Mouse (Mus musculus) liver, embryonic 11.5 days (tissue): ENCODE results near the gene Ppp2r5c. TPM values are rescaled to one million over a fixed set of nuclear protein-coding genes. Genes with fewer than 3 reads are reported as not detected.

ENCODE experiments used
- ATAC-seq: fragments of 200-750 bp; cut with Nextera tagmentation; replicated peaks from 2 replicates; pipeline ENCODE4 v1.8.0; 2017; ENCODE audit warnings: moderate number of reproducible peaks, mild to moderate bottlenecking, moderate TSS enrichment, moderate library complexity; ENCODE audit not compliant: low FRiP score
- DNase-seq: peaks from one replicate; pipeline ENCODE4 v3.0.0-alpha.2; 2017; ENCODE audit warnings: low spot score
- H3K27ac ChIP-seq: fragments of 300-500 bp; sonication (generic); 2 replicates; pipeline ENCODE4 v1.5.1; 2014; ENCODE audit warnings: mild to moderate bottlenecking, low read depth, low read length, control low read depth
- H3K27me3 ChIP-seq: fragments of 300-500 bp; sonication (generic); replicated peaks from 2 replicates; pipeline ENCODE4 v1.6.1; 2014; ENCODE audit warnings: low read length, mixed read lengths; ENCODE audit not compliant: control insufficient read depth, insufficient read depth
- H3K36me3 ChIP-seq: fragments of 300-500 bp; sonication (generic); 2 replicates; pipeline ENCODE4 v1.6.1; 2014; ENCODE audit warnings: mild to moderate bottlenecking, low read length, moderate library complexity, mixed read lengths; ENCODE audit not compliant: control insufficient read depth, insufficient read depth
- H3K4me1 ChIP-seq: fragments of 300-500 bp; sonication (generic); replicated peaks from 2 replicates; pipeline ENCODE4 v1.6.1; 2014; ENCODE audit warnings: low read length, mixed read lengths; ENCODE audit not compliant: control insufficient read depth, insufficient read depth
- H3K4me2 ChIP-seq: fragments of 300-500 bp; sonication (generic); 2 replicates; pipeline ENCODE4 v1.6.1; 2014; ENCODE audit warnings: mild to moderate bottlenecking, control low read depth, moderate library complexity
- H3K4me3 ChIP-seq: fragments of 300-500 bp; sonication (generic); 2 replicates; pipeline ENCODE4 v1.5.1; 2014; ENCODE audit warnings: low read depth, low read length, control low read depth
- H3K9ac ChIP-seq: fragments of 300-500 bp; sonication (generic); 2 replicates; pipeline ENCODE4 v1.6.1; 2014; ENCODE audit warnings: low read depth, low read length, control low read depth
- H3K9me3 ChIP-seq: fragments of 300-500 bp; sonication (generic); 2 replicates; pipeline ENCODE4 v1.6.1; 2016; ENCODE audit warnings: low read length, inconsistent platforms, mixed read lengths; ENCODE audit not compliant: control insufficient read depth
- WGBS: fragments of 180-500 bp; shearing (Covaris S2); extraction: QIAGEN DNeasy Blood & Tissue Kit; methylation state at CpG from one replicate; pipeline ENCODE4 v1.1.7; 2014; 5-methylcytosine and 5-hydroxymethylcytosine counted together
- polyA plus RNA-seq: library from polyadenylated mRNA; unstranded; fragments of >200 nt; fragmentation: Nextera tagmentation; extraction: Ambion mirVana; gene quantifications from 2 replicates; pipeline ENCODE4 v1.2.1, GENCODE M21; 2014

The Ppp2r5c gene
- polyA plus RNA-seq, 1 experiment from 2014 or later: 138 TPM

DNA sequence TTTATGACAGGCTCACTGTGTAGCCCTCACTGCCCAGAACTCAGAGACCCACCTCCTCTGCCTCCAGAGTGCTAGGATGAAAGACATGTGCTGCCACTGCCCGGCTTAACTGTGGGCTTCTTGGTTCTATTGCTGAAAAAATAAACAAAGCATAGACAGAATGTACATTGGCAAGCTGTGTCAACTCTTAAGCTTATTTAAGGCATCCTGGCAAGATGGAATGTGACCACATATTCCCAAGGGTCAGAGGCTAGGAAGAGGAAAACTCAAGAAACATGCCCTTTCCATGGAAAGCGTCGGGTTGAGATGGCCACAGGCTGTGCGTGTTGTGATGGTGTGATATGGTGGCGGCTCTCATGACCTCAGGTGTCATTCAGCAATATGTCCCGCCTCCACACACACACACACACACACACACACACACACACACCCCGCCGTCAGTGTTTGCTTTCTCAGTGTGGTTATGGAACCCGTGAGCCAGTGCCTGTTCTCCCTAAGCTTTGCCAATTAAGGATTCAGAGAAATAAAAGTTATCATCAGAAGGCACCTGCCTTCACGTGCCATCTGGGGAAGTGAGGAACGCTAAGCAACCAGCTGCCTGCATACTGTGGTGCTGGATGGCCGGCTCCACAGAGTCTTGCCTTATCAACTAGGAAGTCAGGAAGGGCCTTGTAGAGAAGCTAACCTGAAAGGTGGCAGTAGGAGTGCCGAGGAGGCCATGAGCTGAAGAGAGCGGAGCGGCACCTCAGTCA is 73.5 kb downstream of the Ppp2r5c start:
- ATAC-seq (no peak), DNase-seq (no peak)
- 79% methylated on average over 15 of the region's 15 CpGs for WGBS
- Histone ChIP-seq H3K4me1 (no peaks in the 10 kb centered on the region), H3K9ac (no peak overlapping the region), H3K36me3 (peaks cover 18% of the 10 kb centered on the region), H3K27me3 (no peaks in the 10 kb centered on the region), H3K27ac (no peak overlapping the region), H3K9me3 (no peaks in the 10 kb centered on the region), H3K4me3 (no peak overlapping the region), H3K4me2 (no peak overlapping the region)

DNA sequence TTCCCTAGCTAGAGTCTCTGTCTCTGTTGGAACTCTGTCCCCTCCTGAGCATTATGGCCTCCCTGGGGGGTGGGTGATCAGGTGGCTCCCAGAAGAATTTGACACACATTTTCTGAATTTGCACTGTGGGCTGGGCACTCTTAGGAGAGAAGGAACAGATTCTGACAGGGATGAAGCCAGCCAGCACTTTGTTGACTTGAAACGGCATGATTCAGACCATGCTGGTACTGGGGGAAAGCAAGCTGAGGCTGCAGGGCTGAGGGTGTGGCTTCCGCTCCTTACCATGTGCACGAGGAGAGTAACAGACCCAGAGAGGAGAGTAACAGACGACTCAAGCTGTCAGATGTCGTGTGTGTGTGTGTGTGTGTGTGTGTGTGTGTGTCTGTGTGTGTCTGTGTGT is 76.6 kb downstream of the Ppp2r5c start:
- Histone ChIP-seq H3K4me3 (no peak overlapping the region), H3K9ac (no peak overlapping the region), H3K4me1 (no peaks in the 10 kb centered on the region)

DNA sequence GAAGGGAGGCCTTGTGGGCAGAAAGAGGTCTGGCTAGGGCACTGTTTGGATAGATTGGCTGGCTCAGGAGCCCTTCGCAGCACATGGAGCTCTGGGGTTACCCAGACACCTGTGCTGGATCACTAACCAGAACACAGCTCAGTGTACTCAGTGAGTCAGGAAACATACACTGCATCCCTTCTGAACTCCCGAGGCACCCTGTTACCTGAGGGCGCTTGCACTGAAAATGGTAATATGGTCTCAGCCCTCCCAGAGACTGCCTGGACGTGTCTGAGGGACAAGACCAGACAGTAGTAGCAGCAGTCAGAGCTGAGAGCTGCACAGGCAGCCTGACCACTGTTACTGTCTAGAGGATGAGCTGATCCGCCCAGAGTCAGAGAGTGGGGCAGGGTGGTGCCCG is 85.8 kb downstream of the Ppp2r5c start:
- DNase-seq (no peak), ATAC-seq (no peak)
- H3K4me1 ChIP-seq: no peaks in the 10 kb centered on the region
- no peaks in the 10 kb centered on the region for H3K27me3 ChIP-seq
- H3K9me3 ChIP-seq: no peaks in the 10 kb centered on the region
- no peak overlapping the region for H3K27ac ChIP-seq
- H3K4me2 ChIP-seq: no peak overlapping the region
- H3K36me3 ChIP-seq: no peaks in the 10 kb centered on the region
- 90% methylated on average over 6 of the region's 6 CpGs for WGBS
- H3K4me3 ChIP-seq: no peak overlapping the region
- H3K9ac ChIP-seq: no peak overlapping the region

More for the DNA sequence above, 76.6 kb downstream of the Ppp2r5c start:
- 85% methylated on average over 5 of the region's 5 CpGs for WGBS
- peaks cover 20% of the 10 kb centered on the region for H3K36me3 ChIP-seq
- no peak overlapping the region for H3K4me2 ChIP-seq
- ATAC-seq (no peak), DNase-seq (no peak)
- no peak overlapping the region for H3K27ac ChIP-seq
- H3K27me3 ChIP-seq: no peaks in the 10 kb centered on the region
- no peaks in the 10 kb centered on the region for H3K9me3 ChIP-seq

DNA sequence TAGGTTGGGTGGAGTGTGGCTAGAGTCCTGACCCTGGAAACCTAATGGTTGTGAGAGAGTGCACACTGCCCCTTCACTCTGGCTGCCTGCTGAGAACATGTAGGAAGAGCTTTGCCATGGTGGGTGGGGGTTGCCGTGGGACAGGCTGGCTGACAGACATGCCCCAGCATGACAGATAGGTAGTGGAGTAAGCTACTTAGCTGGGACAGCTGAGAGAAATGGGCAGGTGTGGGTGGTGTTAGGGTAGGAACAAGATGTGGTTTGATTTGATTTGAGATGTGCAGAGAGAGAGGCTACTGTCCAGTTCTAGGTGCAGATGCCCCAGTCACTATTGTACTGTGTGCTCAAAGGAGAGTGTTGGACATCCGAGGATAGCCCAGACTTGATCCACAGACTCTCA is 86.2 kb downstream of the Ppp2r5c start:
- Histone ChIP-seq H3K27ac (no peak overlapping the region), H3K4me1 (no peaks in the 10 kb centered on the region), H3K4me2 (no peak overlapping the region), H3K27me3 (no peaks in the 10 kb centered on the region), H3K4me3 (no peak overlapping the region), H3K36me3 (no peaks in the 10 kb centered on the region), H3K9ac (no peak overlapping the region), H3K9me3 (no peaks in the 10 kb centered on the region)
- ATAC-seq (no peak), DNase-seq (no peak)
- WGBS: 82% methylated on average over 2 of the region's 2 CpGs

DNA sequence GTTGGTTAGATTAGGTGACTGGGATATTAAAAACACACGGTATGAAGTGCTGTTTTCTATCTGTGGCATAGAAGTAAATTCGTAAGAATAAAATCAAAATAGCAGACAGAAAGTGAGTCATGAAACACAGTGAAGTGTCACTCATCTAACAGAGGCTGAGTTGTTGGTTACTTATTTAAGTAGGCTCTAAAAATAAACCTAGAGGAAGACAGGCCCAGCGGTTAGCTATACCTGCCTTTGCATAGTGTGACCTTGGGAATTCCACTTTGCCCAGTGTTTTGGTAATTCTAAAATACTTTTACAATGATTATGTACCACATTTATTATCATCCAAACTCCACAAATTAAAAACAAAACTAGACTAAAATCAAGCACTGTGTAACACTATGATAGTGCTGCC is 86.9 kb downstream of the Ppp2r5c start:
- H3K27me3 ChIP-seq: no peaks in the 10 kb centered on the region
- no peak overlapping the region for H3K27ac ChIP-seq
- no peaks in the 10 kb centered on the region for H3K36me3 ChIP-seq
- no peak overlapping the region for H3K4me3 ChIP-seq
- no peak overlapping the region for H3K9ac ChIP-seq
- DNase-seq: no peak
- no peak for ATAC-seq
- no peaks in the 10 kb centered on the region for H3K9me3 ChIP-seq
- WGBS: 91% methylated on average over 3 of the region's 3 CpGs
- no peaks in the 10 kb centered on the region for H3K4me1 ChIP-seq
- no peak overlapping the region for H3K4me2 ChIP-seq

DNA sequence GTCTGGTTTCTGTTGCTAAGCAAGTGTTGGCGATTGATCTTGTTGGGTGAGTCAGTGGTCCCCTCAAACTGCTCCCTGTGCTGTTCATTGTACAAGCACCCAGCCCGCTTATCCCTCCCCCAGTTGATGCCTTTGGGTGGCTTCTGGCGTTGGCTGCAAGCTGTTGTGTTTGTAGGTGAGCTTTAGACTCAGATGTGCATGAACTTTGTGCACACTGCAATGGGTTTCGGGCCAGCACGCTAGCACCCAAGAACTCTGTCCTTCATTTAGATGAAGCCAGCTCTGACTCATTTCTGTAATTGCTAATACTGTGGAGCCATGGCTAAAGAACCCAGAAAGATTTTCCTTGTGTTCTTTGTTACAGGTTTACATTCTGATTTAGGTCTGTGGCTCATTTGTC is 88.4 kb downstream of the Ppp2r5c start:
- Histone ChIP-seq H3K27me3 (no peaks in the 10 kb centered on the region), H3K4me2 (no peak overlapping the region), H3K4me3 (no peak overlapping the region), H3K27ac (no peak overlapping the region), H3K36me3 (no peaks in the 10 kb centered on the region), H3K4me1 (no peaks in the 10 kb centered on the region), H3K9me3 (no peaks in the 10 kb centered on the region), H3K9ac (no peak overlapping the region)
- ATAC-seq (no peak), DNase-seq (no peak)
- 85% methylated on average over 5 of the region's 5 CpGs for WGBS

DNA sequence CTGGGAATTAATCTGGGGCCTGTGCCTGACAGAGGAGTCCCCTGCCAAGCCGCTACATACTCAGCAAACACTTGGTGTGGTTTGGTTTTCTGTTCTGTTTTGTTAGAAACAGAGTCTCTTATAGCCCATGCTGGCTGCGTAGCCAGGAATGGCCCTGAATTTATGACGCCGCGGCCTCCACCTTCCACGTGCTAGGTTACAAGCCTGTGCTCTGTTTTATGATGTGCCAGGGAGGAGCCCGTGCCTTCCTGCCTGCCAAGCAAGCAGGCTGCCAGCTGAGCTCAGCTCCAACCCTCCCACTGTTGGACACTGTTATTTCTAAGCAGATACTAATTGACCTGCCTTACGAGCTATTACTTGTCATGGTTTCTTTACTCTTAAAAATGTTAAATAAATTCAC is 90.8 kb downstream of the Ppp2r5c start:
- H3K36me3 ChIP-seq: peaks cover 5% of the 10 kb centered on the region; the same call in 1 of the 2 replicates
- no peak overlapping the region for H3K27ac ChIP-seq
- H3K9ac ChIP-seq: no peak overlapping the region
- DNase-seq (no peak), ATAC-seq (no peak)
- no peak overlapping the region for H3K4me3 ChIP-seq
- H3K4me2 ChIP-seq: no peak overlapping the region
- H3K27me3 ChIP-seq: no peaks in the 10 kb centered on the region
- WGBS: 93% methylated on average over 8 of the region's 8 CpGs
- H3K9me3 ChIP-seq: no peaks in the 10 kb centered on the region
- H3K4me1 ChIP-seq: no peaks in the 10 kb centered on the region

DNA sequence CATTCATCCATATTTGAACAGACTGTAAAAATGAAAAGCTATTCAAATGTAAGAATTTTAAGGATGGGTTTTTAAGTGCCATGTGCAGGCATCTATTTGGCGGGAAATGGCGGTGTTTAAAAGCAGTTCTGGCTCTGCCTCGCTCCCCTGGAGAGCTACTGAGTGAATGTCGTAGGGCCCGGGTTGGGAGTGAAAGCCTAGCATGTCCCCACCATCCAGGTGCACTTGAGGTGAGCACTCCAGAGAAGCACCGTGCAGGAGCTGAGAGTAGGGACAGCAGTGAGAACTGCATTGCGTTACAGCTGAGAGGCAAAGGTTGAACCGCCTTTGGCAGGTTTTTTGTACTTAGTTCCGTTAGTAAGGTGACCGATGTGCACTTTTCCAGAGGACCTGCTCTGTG is 92.4 kb downstream of the Ppp2r5c start:
- Histone ChIP-seq H3K4me1 (no peaks in the 10 kb centered on the region), H3K36me3 (peaks cover 9% of the 10 kb centered on the region; the same call in 1 of the 2 replicates), H3K27me3 (no peaks in the 10 kb centered on the region), H3K4me2 (no peak overlapping the region), H3K9me3 (no peaks in the 10 kb centered on the region), H3K9ac (no peak overlapping the region), H3K27ac (no peak overlapping the region), H3K4me3 (no peak overlapping the region)
- DNase-seq (no peak), ATAC-seq (no peak)
- WGBS: 89% methylated on average over 10 of the region's 10 CpGs

DNA sequence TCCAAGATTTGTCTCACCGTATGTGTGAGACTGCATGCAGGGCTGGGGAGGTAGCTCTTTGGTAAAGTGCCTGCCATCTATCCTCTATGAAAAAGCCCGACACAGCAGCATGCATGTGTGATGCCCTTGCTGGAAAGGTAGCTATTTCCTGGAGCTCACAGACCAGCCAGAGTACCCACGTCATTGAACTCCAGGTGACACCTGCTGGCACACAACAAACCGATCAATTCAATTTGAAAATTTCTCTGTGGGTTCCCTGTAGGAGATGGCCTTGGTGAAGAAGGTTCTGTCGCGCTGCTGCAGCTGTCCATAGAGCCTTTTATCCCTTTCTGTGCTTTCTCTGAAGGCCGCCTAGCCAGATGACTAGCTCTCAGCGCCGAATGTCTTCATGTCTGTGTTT is 92.9 kb downstream of the Ppp2r5c start:
- 87% methylated on average over 9 of the region's 9 CpGs for WGBS
- Histone ChIP-seq H3K4me3 (no peak overlapping the region), H3K4me2 (no peak overlapping the region), H3K27ac (no peak overlapping the region), H3K4me1 (no peaks in the 10 kb centered on the region), H3K9me3 (no peaks in the 10 kb centered on the region), H3K36me3 (peaks cover 9% of the 10 kb centered on the region; the same call in 1 of the 2 replicates), H3K9ac (no peak overlapping the region), H3K27me3 (no peaks in the 10 kb centered on the region)
- no peak for DNase-seq
- ATAC-seq: no peak
